Mouse (Mus musculus): ENCODE measurements around the gene Tmprss3. TPM values are rescaled to one million over a fixed set of nuclear protein-coding genes. Genes with fewer than 3 reads are reported as not detected.

The Tmprss3 gene
- polyA plus RNA-seq (2014; fragmentation: Nextera tagmentation; extraction: Ambion mirVana): 0.10 TPM in 1 of 2 replicates, not detected in the other

- H3K9ac ChIP-seq (ENCODE audit: low read depth, low read length): no peak within 1 kb of the TSS
- no peaks in the 10 kb centered on the region for H3K27me3 ChIP-seq (ENCODE audit: control insufficient read depth, insufficient read depth, low read length)
- no peaks in the 10 kb centered on the region for H3K36me3 ChIP-seq (ENCODE audit: control insufficient read depth, insufficient read depth, low read length)
- WGBS: 88% methylated on average over 11 of the region's 11 CpGs
- H3K27ac ChIP-seq (ENCODE audit: low read depth, low read length): no peak within 1 kb of the TSS
- H3K4me3 ChIP-seq (ENCODE audit: low read depth, low read length): no peak within 1 kb of the TSS
- H3K9me3 ChIP-seq (ENCODE audit: control insufficient read depth, low read length): no peaks in the 10 kb centered on the region
- no peak within 1 kb of the TSS for H3K4me2 ChIP-seq (replicated peaks; ENCODE audit: low read depth, low read length)
- DNase-seq (ENCODE audit: low spot score): no peak
- ATAC-seq (ENCODE audit: low FRiP score): no peak
- H3K4me1 ChIP-seq (replicated peaks; ENCODE audit: control insufficient read depth, insufficient read depth, low read length): no peaks in the 10 kb centered on the region
Observed at GRCm38 (mm10) chr17:31198877-31199276, at the start of gene Tmprss3. Tmprss3 (minus strand) TSS chr17:31198977.

GRCm38 (mm10) chr17:31247144-31247543 lies 48.4 kb upstream of the Tmprss3 start:
- no peak for DNase-seq (ENCODE audit: low spot score)
- no peak for ATAC-seq (ENCODE audit: low FRiP score)
- Histone ChIP-seq H3K4me3 (ENCODE audit: low read depth, low read length) (no peak overlapping the region), H3K27me3 (ENCODE audit: control insufficient read depth, insufficient read depth, low read length) (no peaks in the 10 kb centered on the region), H3K36me3 (ENCODE audit: control insufficient read depth, insufficient read depth, low read length) (no peaks in the 10 kb centered on the region), H3K4me1 (replicated peaks; ENCODE audit: control insufficient read depth, insufficient read depth, low read length) (no peaks in the 10 kb centered on the region), H3K9ac (ENCODE audit: low read depth, low read length) (no peak overlapping the region), H3K9me3 (ENCODE audit: control insufficient read depth, low read length) (no peaks in the 10 kb centered on the region), H3K27ac (ENCODE audit: low read depth, low read length) (no peak overlapping the region), H3K4me2 (replicated peaks; ENCODE audit: low read depth, low read length) (no peak overlapping the region)
- WGBS: 32% methylated on average over 5 of the region's 5 CpGs

GRCm38 (mm10) chr17:31245321-31245720 lies 46.5 kb upstream of the Tmprss3 start:
- Histone ChIP-seq H3K27ac (ENCODE audit: low read depth, low read length) (no peak overlapping the region), H3K4me2 (replicated peaks; ENCODE audit: low read depth, low read length) (no peak overlapping the region), H3K36me3 (ENCODE audit: control insufficient read depth, insufficient read depth, low read length) (no peaks in the 10 kb centered on the region), H3K4me3 (ENCODE audit: low read depth, low read length) (no peak overlapping the region), H3K4me1 (replicated peaks; ENCODE audit: control insufficient read depth, insufficient read depth, low read length) (no peaks in the 10 kb centered on the region), H3K9ac (ENCODE audit: low read depth, low read length) (no peak overlapping the region), H3K9me3 (ENCODE audit: control insufficient read depth, low read length) (no peaks in the 10 kb centered on the region), H3K27me3 (ENCODE audit: control insufficient read depth, insufficient read depth, low read length) (no peaks in the 10 kb centered on the region)
- ATAC-seq (ENCODE audit: low FRiP score): no peak
- DNase-seq (ENCODE audit: low spot score): no peak
- 85% methylated on average over 5 of the region's 5 CpGs for WGBS

GRCm38 (mm10) chr17:31242764-31243163 lies 44.0 kb upstream of the Tmprss3 start:
- Histone ChIP-seq H3K4me1 (replicated peaks; ENCODE audit: control insufficient read depth, insufficient read depth, low read length) (no peaks in the 10 kb centered on the region), H3K9me3 (ENCODE audit: control insufficient read depth, low read length) (no peaks in the 10 kb centered on the region), H3K9ac (ENCODE audit: low read depth, low read length) (no peak overlapping the region), H3K4me3 (ENCODE audit: low read depth, low read length) (no peak overlapping the region), H3K27me3 (ENCODE audit: control insufficient read depth, insufficient read depth, low read length) (no peaks in the 10 kb centered on the region), H3K4me2 (replicated peaks; ENCODE audit: low read depth, low read length) (no peak overlapping the region), H3K36me3 (ENCODE audit: control insufficient read depth, insufficient read depth, low read length) (no peaks in the 10 kb centered on the region), H3K27ac (ENCODE audit: low read depth, low read length) (no peak overlapping the region)
- WGBS: 8% methylated on average over 1 of the region's 1 CpGs
- ATAC-seq (ENCODE audit: low FRiP score) (no peak), DNase-seq (ENCODE audit: low spot score) (no peak)

GRCm38 (mm10) chr17:31241156-31241555 lies 42.4 kb upstream of the Tmprss3 start:
- Histone ChIP-seq H3K4me3 (ENCODE audit: low read depth, low read length) (no peak overlapping the region), H3K9ac (ENCODE audit: low read depth, low read length) (no peak overlapping the region), H3K27me3 (ENCODE audit: control insufficient read depth, insufficient read depth, low read length) (no peaks in the 10 kb centered on the region), H3K9me3 (ENCODE audit: control insufficient read depth, low read length) (no peaks in the 10 kb centered on the region), H3K4me2 (replicated peaks; ENCODE audit: low read depth, low read length) (no peak overlapping the region), H3K36me3 (ENCODE audit: control insufficient read depth, insufficient read depth, low read length) (no peaks in the 10 kb centered on the region), H3K27ac (ENCODE audit: low read depth, low read length) (no peak overlapping the region), H3K4me1 (replicated peaks; ENCODE audit: control insufficient read depth, insufficient read depth, low read length) (no peaks in the 10 kb centered on the region)
- DNase-seq (ENCODE audit: low spot score) (no peak), ATAC-seq (ENCODE audit: low FRiP score) (no peak)
- 82% methylated on average over 8 of the region's 8 CpGs for WGBS

GRCm38 (mm10) chr17:31238234-31239020 lies 39.6 kb upstream of the Tmprss3 start:
- H3K27me3 ChIP-seq (ENCODE audit: control insufficient read depth, insufficient read depth, low read length): no peaks in the 10 kb centered on the region
- no peak overlapping the region for H3K4me3 ChIP-seq (ENCODE audit: low read depth, low read length)
- H3K9me3 ChIP-seq (ENCODE audit: control insufficient read depth, low read length): no peaks in the 10 kb centered on the region
- H3K27ac ChIP-seq (ENCODE audit: low read depth, low read length): no peak overlapping the region
- no peak for DNase-seq (ENCODE audit: low spot score)
- H3K36me3 ChIP-seq (ENCODE audit: control insufficient read depth, insufficient read depth, low read length): no peaks in the 10 kb centered on the region
- H3K4me2 ChIP-seq (replicated peaks; ENCODE audit: low read depth, low read length): no peak overlapping the region
- H3K4me1 ChIP-seq (replicated peaks; ENCODE audit: control insufficient read depth, insufficient read depth, low read length): no peaks in the 10 kb centered on the region
- no peak for ATAC-seq (ENCODE audit: low FRiP score)
- WGBS: 83% methylated on average over 7 of the region's 7 CpGs
- no peak overlapping the region for H3K9ac ChIP-seq (ENCODE audit: low read depth, low read length)

GRCm38 (mm10) chr17:31235915-31236314 lies 37.1 kb upstream of the Tmprss3 start:
- no peak for ATAC-seq (ENCODE audit: low FRiP score)
- WGBS: 92% methylated on average over 1 of the region's 1 CpGs
- H3K4me2 ChIP-seq (replicated peaks; ENCODE audit: low read depth, low read length): no peak overlapping the region

GRCm38 (mm10) chr17:31232251-31233010 lies 33.7 kb upstream of the Tmprss3 start:
- DNase-seq (ENCODE audit: low spot score) (no peak), ATAC-seq (ENCODE audit: low FRiP score) (no peak)
- no peaks in the 10 kb centered on the region for H3K4me1 ChIP-seq (replicated peaks; ENCODE audit: control insufficient read depth, insufficient read depth, low read length)
- H3K9ac ChIP-seq (ENCODE audit: low read depth, low read length): no peak overlapping the region
- H3K4me3 ChIP-seq (ENCODE audit: low read depth, low read length): no peak overlapping the region
- H3K27ac ChIP-seq (ENCODE audit: low read depth, low read length): no peak overlapping the region
- H3K36me3 ChIP-seq (ENCODE audit: control insufficient read depth, insufficient read depth, low read length): no peaks in the 10 kb centered on the region
- H3K9me3 ChIP-seq (ENCODE audit: control insufficient read depth, low read length): no peaks in the 10 kb centered on the region
- H3K27me3 ChIP-seq (ENCODE audit: control insufficient read depth, insufficient read depth, low read length): no peaks in the 10 kb centered on the region
- WGBS: 42% methylated on average over 8 of the region's 8 CpGs
- no peak overlapping the region for H3K4me2 ChIP-seq (replicated peaks; ENCODE audit: low read depth, low read length)

More at GRCm38 (mm10) chr17:31235915-31236314, 37.1 kb upstream of the Tmprss3 start:
- Histone ChIP-seq H3K27ac (ENCODE audit: low read depth, low read length) (no peak overlapping the region), H3K4me1 (replicated peaks; ENCODE audit: control insufficient read depth, insufficient read depth, low read length) (no peaks in the 10 kb centered on the region), H3K9me3 (ENCODE audit: control insufficient read depth, low read length) (no peaks in the 10 kb centered on the region), H3K27me3 (ENCODE audit: control insufficient read depth, insufficient read depth, low read length) (no peaks in the 10 kb centered on the region), H3K4me3 (ENCODE audit: low read depth, low read length) (no peak overlapping the region), H3K9ac (ENCODE audit: low read depth, low read length) (no peak overlapping the region), H3K36me3 (ENCODE audit: control insufficient read depth, insufficient read depth, low read length) (no peaks in the 10 kb centered on the region)
- no peak for DNase-seq (ENCODE audit: low spot score)
